Mouse (Mus musculus) thymus, adult 2 months (tissue): ENCODE data around the gene Sp1. TPM values are rescaled to one million over a fixed set of nuclear protein-coding genes. Genes with fewer than 3 reads are reported as not detected.

Experiments
- DNase-seq: peaks from one replicate; pipeline ENCODE4 v3.0.0; 2021
- H3K27ac ChIP-seq: fragments of 200-500 bp; 2 replicates; pipeline ENCODE4 v1.5.1; 2012; ENCODE audit warnings: low read length, control low read depth; ENCODE audit not compliant: control insufficient read depth, insufficient read depth
- H3K27me3 ChIP-seq: fragments of 200-500 bp; 2 replicates; pipeline ENCODE4 v1.6.1; 2012; ENCODE audit warnings: mild to moderate bottlenecking, low read length, moderate library complexity, mixed read lengths; ENCODE audit not compliant: control insufficient read depth, insufficient read depth
- H3K36me3 ChIP-seq: fragments of 200-500 bp; 2 replicates; pipeline ENCODE4 v1.6.1; 2012; ENCODE audit warnings: mild to moderate bottlenecking, low read length, moderate library complexity; ENCODE audit not compliant: control insufficient read depth, insufficient read depth
- H3K4me1 ChIP-seq: fragments of 200-500 bp; replicated peaks from 2 replicates; pipeline ENCODE4 v1.6.1; 2012; ENCODE audit warnings: low read length; ENCODE audit not compliant: control insufficient read depth, insufficient read depth
- H3K4me3 ChIP-seq: fragments of 200-500 bp; 2 replicates; pipeline ENCODE4 v1.5.1; 2012; ENCODE audit warnings: mild to moderate bottlenecking, low read length, control low read depth, moderate library complexity; ENCODE audit not compliant: control insufficient read depth, insufficient read depth
- CTCF ChIP-seq: fragments of 200-500 bp; IDR thresholded peaks from 2 replicates; pipeline ENCODE4 v1.5.1; 2012; ENCODE audit warnings: mild to moderate bottlenecking, control low read depth, low read length, moderate library complexity, borderline replicate concordance; ENCODE audit not compliant: control insufficient read depth, poor library complexity, insufficient read depth; ENCODE audit errors: extremely low read depth
- POLR2A ChIP-seq: fragments of 200-500 bp; IDR thresholded peaks from 2 replicates; pipeline ENCODE4 v1.6.1; 2012; ENCODE audit warnings: mild to moderate bottlenecking, low read length, control low read depth, moderate library complexity; ENCODE audit not compliant: control insufficient read depth, poor library complexity, insufficient read depth; ENCODE audit errors: extremely low read depth
- WGBS: fragments of 180-500 bp; shearing (Covaris S2); methylation state at CpG from one replicate; pipeline ENCODE4 v1.1.7; 2018; 5-methylcytosine and 5-hydroxymethylcytosine counted together
- polyA plus RNA-seq: library from polyadenylated mRNA; depleted of rRNA; stranded (reverse); fragments of >200 nt; gene quantifications from 2 replicates; pipeline ENCODE4 v1.2.3, GENCODE M21; 2012

Sp1 gene
- polyA plus RNA-seq, 1 experiment = 45.0 TPM

- TF ChIP-seq CTCF = no peak; the same call in 1 of the 2 replicates
- no peak for TF ChIP-seq POLR2A
- H3K4me3 ChIP-seq = peak overlapping the region; percentile 65
- no peaks in the 10 kb centered on the region for H3K27me3 ChIP-seq
- H3K4me1 ChIP-seq = peaks cover 15% of the 10 kb centered on the region
- WGBS = under 1% methylated on average over 41 of the region's 69 CpGs
- peaks cover 32% of the 10 kb centered on the region for H3K36me3 ChIP-seq
- H3K27ac ChIP-seq = peak overlapping the region; percentile 22; the same call in 1 of the 2 replicates
- DNase-seq = peak; percentile 73
These were observed 411 bp downstream of the Sp1 start for GRCm38 (mm10) chr15:102406196-102406911.

GRCm38 (mm10) chr15:102406912-102407580 is 1.1 kb downstream of the Sp1 start:
- Histone ChIP-seq H3K36me3 (peaks cover 36% of the 10 kb centered on the region), H3K27ac (peak overlapping the region; percentile 22), H3K27me3 (no peaks in the 10 kb centered on the region), H3K4me3 (peak overlapping the region; percentile 65), H3K4me1 (peaks cover 15% of the 10 kb centered on the region)
- no peak for TF ChIP-seq POLR2A
- TF ChIP-seq CTCF = no peak
- DNase-seq = no peak
- WGBS = 2% methylated on average over 3 of the region's 3 CpGs

- Histone ChIP-seq H3K4me3 (no peak overlapping the region), H3K36me3 (peaks cover 44% of the 10 kb centered on the region), H3K27me3 (no peaks in the 10 kb centered on the region), H3K4me1 (peaks cover 15% of the 10 kb centered on the region), H3K27ac (no peak overlapping the region)
- no peak for DNase-seq
- TF ChIP-seq CTCF (no peak), POLR2A (no peak)
- WGBS = 93% methylated on average over 10 of the region's 10 CpGs
These were observed 2.0 kb downstream of the Sp1 start for GRCm38 (mm10) chr15:102407681-102408557.

GRCm38 (mm10) chr15:102408558-102409130 is 2.7 kb downstream of the Sp1 start:
- H3K4me1 ChIP-seq = peaks cover 18% of the 10 kb centered on the region
- no peaks in the 10 kb centered on the region for H3K27me3 ChIP-seq
- H3K36me3 ChIP-seq = peaks cover 45% of the 10 kb centered on the region
- TF ChIP-seq POLR2A = no peak
- no peak overlapping the region for H3K4me3 ChIP-seq
- WGBS = 77% methylated on average over 2 of the region's 2 CpGs
- no peak for DNase-seq
- no peak overlapping the region for H3K27ac ChIP-seq

- no peaks in the 10 kb centered on the region for H3K27me3 ChIP-seq
- peaks cover 45% of the 10 kb centered on the region for H3K36me3 ChIP-seq
- DNase-seq = no peak
- peaks cover 18% of the 10 kb centered on the region for H3K4me1 ChIP-seq
- H3K4me3 ChIP-seq = no peak overlapping the region
- no peak overlapping the region for H3K27ac ChIP-seq
- TF ChIP-seq POLR2A (no peak), CTCF (no peak)
- 93% methylated on average over 3 of the region's 3 CpGs for WGBS
These were observed 3.3 kb downstream of the Sp1 start for GRCm38 (mm10) chr15:102409286-102409685.

GRCm38 (mm10) chr15:102411077-102411476 is 5.1 kb downstream of the Sp1 start:
- no peak overlapping the region for H3K27ac ChIP-seq
- H3K4me3 ChIP-seq = no peak overlapping the region
- H3K4me1 ChIP-seq = peaks cover 18% of the 10 kb centered on the region
- WGBS = 93% methylated on average over 1 of the region's 1 CpGs
- peaks cover 47% of the 10 kb centered on the region for H3K36me3 ChIP-seq
- no peak for DNase-seq
- no peaks in the 10 kb centered on the region for H3K27me3 ChIP-seq
- no peak for TF ChIP-seq CTCF
- TF ChIP-seq POLR2A = no peak
